In genomic region chr16:9679994-9680393, GRCm38 (mm10) we compare ENCODE assay signal across 21 mouse cellular contexts.
DNase-seq lines count a peak whose midpoint lies in the region; ATAC-seq and TF ChIP-seq lines count a peak whose summit lies in the region.
"Had no signal": no experiment of that assay in that cellular context is flagged by ENCODE, and none has a peak within 500 bp of the region (broad histone marks: within the 10 kb centered on the region; RNA-seq: fewer than 3 reads in every experiment).

No protein-coding gene starts in this region.

- peaks cover 27% of the 10 kb centered on the region for H3K4me1 ChIP-seq in forebrain, embryonic 10.5 days
- no peaks in the 10 kb centered on the region; the same call in 1 of the 2 replicates for H3K4me1 ChIP-seq in forebrain, postnatal 0 days (ENCODE audit: insufficient read depth)
- no peaks in the 10 kb centered on the region for H3K4me1 ChIP-seq in midbrain, embryonic 11.5 days (ENCODE audit: control insufficient read depth, insufficient read depth, low read length)
- peaks cover 13% of the 10 kb centered on the region for H3K4me1 ChIP-seq in midbrain, embryonic 16.5 days (ENCODE audit: control insufficient read depth, insufficient read depth, low read length)
- 0 out of 2 replicates have a peak, but pooled peaks cover 8% of the 10 kb centered on the region for H3K4me1 ChIP-seq in embryonic facial prominence, embryonic 10.5 days
- H3K4me1 ChIP-seq in liver, embryonic 16.5 days (ENCODE audit: control insufficient read depth, low read depth, low read length): no peaks in the 10 kb centered on the region
- no peaks in the 10 kb centered on the region for H3K4me1 ChIP-seq in stomach, postnatal 0 days (replicated peaks; ENCODE audit: control insufficient read depth, insufficient read depth)
- H3K4me1 ChIP-seq: embryonic facial prominence, embryonic 13.5 days; stomach, embryonic 15.5 days had no signal

- no peak overlapping the region for H3K4me3 ChIP-seq in forebrain, embryonic 10.5 days
- no peak overlapping the region for H3K4me3 ChIP-seq in forebrain, postnatal 0 days (ENCODE audit: low read depth, low read length)
- no peak overlapping the region for H3K4me3 ChIP-seq in midbrain, embryonic 11.5 days (ENCODE audit: low read depth, low read length)
- H3K4me3 ChIP-seq in midbrain, embryonic 16.5 days (ENCODE audit: low read depth, low read length): no peak overlapping the region
- H3K4me3 ChIP-seq in embryonic facial prominence, embryonic 10.5 days: no peak overlapping the region
- H3K4me3 ChIP-seq in liver, embryonic 16.5 days (ENCODE audit: low read depth, low read length): no peak overlapping the region
- no peak overlapping the region for H3K4me3 ChIP-seq in stomach, postnatal 0 days (ENCODE audit: low read depth, low read length)
- H3K4me3 ChIP-seq: embryonic facial prominence, embryonic 13.5 days; hindbrain, embryonic 12.5 days; midbrain, embryonic 10.5 days; stomach, embryonic 15.5 days had no signal

- H3K4me2 ChIP-seq in forebrain, postnatal 0 days (ENCODE audit: low read depth): no peak overlapping the region
- no peak overlapping the region for H3K4me2 ChIP-seq in midbrain, embryonic 11.5 days
- no peak overlapping the region for H3K4me2 ChIP-seq in midbrain, embryonic 16.5 days (ENCODE audit: low read length)
- no peak overlapping the region for H3K4me2 ChIP-seq in liver, embryonic 16.5 days (ENCODE audit: low read depth, low read length)
- no peak overlapping the region for H3K4me2 ChIP-seq in stomach, postnatal 0 days (replicated peaks; ENCODE audit: low read depth)
- H3K4me2 ChIP-seq: embryonic facial prominence, embryonic 13.5 days; hindbrain, embryonic 12.5 days; stomach, embryonic 15.5 days had no signal

- 14% methylated on average over 5 of the region's 5 CpGs for WGBS in forebrain, embryonic 10.5 days
- WGBS in forebrain, postnatal 0 days: 9% methylated on average over 5 of the region's 5 CpGs
- WGBS in midbrain, embryonic 11.5 days: 49% methylated on average over 5 of the region's 5 CpGs
- WGBS in midbrain, embryonic 16.5 days: 25% methylated on average over 5 of the region's 5 CpGs
- WGBS in embryonic facial prominence, embryonic 10.5 days: 43% methylated on average over 5 of the region's 5 CpGs
- WGBS in liver, embryonic 16.5 days (ENCODE audit: insufficient replicate concordance): 63% methylated on average over 5 of the region's 5 CpGs
- WGBS in stomach, postnatal 0 days: 75% methylated on average over 5 of the region's 5 CpGs

- no peaks in the 10 kb centered on the region for H3K9me3 ChIP-seq in forebrain, embryonic 10.5 days
- no peaks in the 10 kb centered on the region for H3K9me3 ChIP-seq in forebrain, postnatal 0 days (ENCODE audit: low read length)
- no peaks in the 10 kb centered on the region for H3K9me3 ChIP-seq in midbrain, embryonic 11.5 days (ENCODE audit: control insufficient read depth, low read length)
- H3K9me3 ChIP-seq in midbrain, embryonic 16.5 days (replicated peaks; ENCODE audit: control insufficient read depth, low read length, poor library complexity, severe bottlenecking): no peaks in the 10 kb centered on the region
- no peaks in the 10 kb centered on the region for H3K9me3 ChIP-seq in embryonic facial prominence, embryonic 10.5 days
- H3K9me3 ChIP-seq in liver, embryonic 16.5 days (replicated peaks; ENCODE audit: control insufficient read depth, low read length): no peaks in the 10 kb centered on the region
- no peaks in the 10 kb centered on the region for H3K9me3 ChIP-seq in stomach, postnatal 0 days (ENCODE audit: control insufficient read depth, low read length)
- H3K9me3 ChIP-seq: embryonic facial prominence, embryonic 13.5 days; hindbrain, embryonic 12.5 days; midbrain, embryonic 10.5 days; stomach, embryonic 15.5 days had no signal

- ATAC-seq in forebrain, postnatal 0 days: no peak
- ATAC-seq in midbrain, embryonic 11.5 days (ENCODE audit: low FRiP score): no peak
- ATAC-seq in midbrain, embryonic 16.5 days: no peak
- ATAC-seq in liver, embryonic 16.5 days (ENCODE audit: low read depth): no peak
- no peak for ATAC-seq in stomach, postnatal 0 days (ENCODE audit: low FRiP score, low TSS enrichment)
- ATAC-seq: inflammation-experienced regulatory T-cells, adult 6 months had no signal

- no peaks in the 10 kb centered on the region for H3K36me3 ChIP-seq in forebrain, embryonic 10.5 days (replicated peaks)
- H3K36me3 ChIP-seq in forebrain, postnatal 0 days (ENCODE audit: insufficient read depth): no peaks in the 10 kb centered on the region
- no peaks in the 10 kb centered on the region for H3K36me3 ChIP-seq in midbrain, embryonic 11.5 days (ENCODE audit: control insufficient read depth, insufficient read depth, low read length)
- no peaks in the 10 kb centered on the region for H3K36me3 ChIP-seq in midbrain, embryonic 16.5 days (ENCODE audit: control insufficient read depth, insufficient read depth, low read length)
- no peaks in the 10 kb centered on the region for H3K36me3 ChIP-seq in embryonic facial prominence, embryonic 10.5 days (replicated peaks)
- H3K36me3 ChIP-seq in liver, embryonic 16.5 days (ENCODE audit: control insufficient read depth, insufficient read depth): no peaks in the 10 kb centered on the region
- no peaks in the 10 kb centered on the region for H3K36me3 ChIP-seq in stomach, postnatal 0 days (ENCODE audit: control insufficient read depth, insufficient read depth, low read length)
- H3K36me3 ChIP-seq: embryonic facial prominence, embryonic 13.5 days; hindbrain, embryonic 12.5 days; midbrain, embryonic 10.5 days; stomach, embryonic 15.5 days had no signal

- no peak for TF ChIP-seq CTCF in forebrain, postnatal 0 days (IDR thresholded peaks at IDR 0.05; ENCODE audit: low read depth)
- TF ChIP-seq CTCF in stomach, postnatal 0 days (IDR thresholded peaks at IDR 0.05; ENCODE audit: low read depth): no peak

- H3K27me3 ChIP-seq in forebrain, embryonic 10.5 days (ENCODE audit: poor library complexity, severe bottlenecking): peaks cover 27% of the 10 kb centered on the region
- no peaks in the 10 kb centered on the region for H3K27me3 ChIP-seq in forebrain, postnatal 0 days (ENCODE audit: insufficient read depth, low read length)
- H3K27me3 ChIP-seq in midbrain, embryonic 11.5 days (ENCODE audit: control insufficient read depth, insufficient read depth, low read length): no peaks in the 10 kb centered on the region
- no peaks in the 10 kb centered on the region for H3K27me3 ChIP-seq in midbrain, embryonic 16.5 days (ENCODE audit: control insufficient read depth, insufficient read depth, low read depth, low read length)
- H3K27me3 ChIP-seq in embryonic facial prominence, embryonic 10.5 days (replicated peaks; ENCODE audit: low read depth, poor library complexity, severe bottlenecking): no peaks in the 10 kb centered on the region
- no peaks in the 10 kb centered on the region for H3K27me3 ChIP-seq in liver, embryonic 16.5 days (ENCODE audit: control insufficient read depth, insufficient read depth, low read depth, low read length)
- H3K27me3 ChIP-seq in stomach, postnatal 0 days (ENCODE audit: control insufficient read depth, insufficient read depth, low read length): no peaks in the 10 kb centered on the region
- H3K27me3 ChIP-seq: CH12.LX; embryonic facial prominence, embryonic 13.5 days; hindbrain, embryonic 12.5 days; stomach, embryonic 15.5 days had no signal

- H3K27ac ChIP-seq in forebrain, embryonic 10.5 days: 0 out of 2 replicates have a peak overlapping the region, but pooled peaks have one; percentile 15
- no peak overlapping the region for H3K27ac ChIP-seq in forebrain, postnatal 0 days (ENCODE audit: low read depth, low read length)
- no peak overlapping the region for H3K27ac ChIP-seq in midbrain, embryonic 11.5 days (ENCODE audit: low read depth, low read length)
- no peak overlapping the region for H3K27ac ChIP-seq in midbrain, embryonic 16.5 days (ENCODE audit: low read length)
- no peak overlapping the region for H3K27ac ChIP-seq in embryonic facial prominence, embryonic 10.5 days (replicated peaks)
- peak overlapping the region; percentile 63; the same call in 1 of the 2 replicates for H3K27ac ChIP-seq in liver, embryonic 16.5 days (ENCODE audit: low read length)
- no peak overlapping the region for H3K27ac ChIP-seq in stomach, postnatal 0 days (replicated peaks)
- H3K27ac ChIP-seq: embryonic facial prominence, embryonic 13.5 days; hindbrain, embryonic 12.5 days; midbrain, embryonic 10.5 days; stomach, embryonic 15.5 days had no signal

- TF ChIP-seq EP300 in stomach, postnatal 0 days (optimal IDR thresholded peaks at IDR 0.05): no peak

- DNase-seq in forebrain, embryonic 10.5 days (ENCODE audit: extremely low spot score, low spot score): peak; percentile 43
- DNase-seq in forebrain, postnatal 0 days: no peak
- peak; percentile 85 for DNase-seq in midbrain, embryonic 11.5 days (ENCODE audit: low spot score, missing footprints)
- peak; percentile 9 for DNase-seq in embryonic facial prominence, embryonic 10.5 days (ENCODE audit: low spot score)
- DNase-seq in cerebellum, adult 9-11 months: no peak
- DNase-seq in stomach, postnatal 0 days (ENCODE audit: low spot score): no peak
- DNase-seq: adrenal gland, postnatal 36 days; cerebellum, postnatal 14 days; heart, adult 18-20 months; kidney, postnatal 4 days; lung, postnatal 14 days; thymus, postnatal 14 days had no signal

- no peak overlapping the region for H3K9ac ChIP-seq in forebrain, postnatal 0 days
- H3K9ac ChIP-seq in midbrain, embryonic 11.5 days (ENCODE audit: low read length): no peak overlapping the region
- H3K9ac ChIP-seq in midbrain, embryonic 16.5 days (ENCODE audit: low read depth, low read length): no peak overlapping the region
- H3K9ac ChIP-seq in liver, embryonic 16.5 days (ENCODE audit: low read depth, low read length): no peak overlapping the region
- H3K9ac ChIP-seq in stomach, postnatal 0 days (ENCODE audit: low read length): no peak overlapping the region
- H3K9ac ChIP-seq: embryonic facial prominence, embryonic 13.5 days; hindbrain, embryonic 12.5 days; liver, embryonic 14.5 days; stomach, embryonic 15.5 days had no signal

Comparison
In these comparisons a context has a peak if more than half of its experiments do, and no peak if none do; other contexts are left out.
1. DNase-seq: peak in forebrain, embryonic 10.5 days (single experiment), midbrain, embryonic 11.5 days (single experiment) and embryonic facial prominence, embryonic 10.5 days (single experiment); none in forebrain, postnatal 0 days (single experiment), cerebellum, adult 9-11 months (single experiment) and stomach, postnatal 0 days (single experiment).
2. H3K27ac ChIP-seq: peak in forebrain, embryonic 10.5 days (single experiment) and liver, embryonic 16.5 days (single experiment); none in forebrain, postnatal 0 days (single experiment), midbrain, embryonic 11.5 days (single experiment), midbrain, embryonic 16.5 days (single experiment), embryonic facial prominence, embryonic 10.5 days (single experiment) and stomach, postnatal 0 days (single experiment).